Mouse (Mus musculus): ENCODE results near the gene Gm11032. TPM values are rescaled to one million over a fixed set of nuclear protein-coding genes. Genes with fewer than 3 reads are reported as not detected.
"Not testable (repeated sequence)": the region's sequence is repeated elsewhere in the genome, so short reads cannot be mapped to it uniquely, and the experiment has no call there.

Gm11032 gene
- total RNA-seq, 2 experiments from 2014 or later, result not detected

DNA sequence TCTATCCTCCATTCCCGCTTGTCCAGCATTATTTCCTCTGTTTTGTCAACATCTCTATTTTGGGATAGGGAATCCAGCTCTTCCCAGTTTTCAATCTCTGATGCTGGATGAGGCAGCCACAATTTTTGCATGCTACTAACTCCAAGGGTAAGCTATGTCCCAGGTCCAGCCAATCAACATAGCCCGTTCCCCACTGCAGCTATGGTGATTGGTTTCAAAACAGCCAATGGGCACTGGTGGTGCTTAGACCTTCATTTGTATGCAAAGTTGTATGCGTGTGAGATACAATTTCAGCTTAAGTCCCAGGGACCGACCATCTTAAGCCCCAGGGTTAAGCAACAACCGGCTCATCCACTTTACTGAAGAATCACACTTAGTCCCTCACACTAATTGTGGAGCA, 3.1 kb downstream of the Gm11032 start:
- no peak for DNase-seq (ENCODE audit: low spot score in 2 of 2)

DNA sequence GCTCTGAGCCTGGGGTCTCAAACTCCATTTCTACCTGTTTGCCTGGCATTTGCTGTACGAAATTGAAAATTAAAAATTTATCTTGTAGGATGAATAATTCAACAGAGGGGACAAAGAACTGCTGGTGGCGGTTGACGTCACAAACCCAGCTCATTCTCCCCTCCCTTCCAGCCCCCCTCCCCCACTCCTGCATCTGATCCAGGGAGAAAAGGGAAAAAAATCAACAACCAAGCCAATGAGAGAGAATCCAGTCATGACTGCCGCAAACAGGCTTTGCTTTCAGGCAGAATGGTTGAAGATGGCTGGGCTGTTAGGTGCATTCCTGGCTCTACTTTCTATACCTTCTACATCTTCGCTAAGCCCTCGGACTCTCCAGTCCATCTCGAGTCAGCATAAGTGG, 6.1 kb downstream of the Gm11032 start:
- DNase-seq (ENCODE audit: low spot score in 2 of 2), result no peak

DNA sequence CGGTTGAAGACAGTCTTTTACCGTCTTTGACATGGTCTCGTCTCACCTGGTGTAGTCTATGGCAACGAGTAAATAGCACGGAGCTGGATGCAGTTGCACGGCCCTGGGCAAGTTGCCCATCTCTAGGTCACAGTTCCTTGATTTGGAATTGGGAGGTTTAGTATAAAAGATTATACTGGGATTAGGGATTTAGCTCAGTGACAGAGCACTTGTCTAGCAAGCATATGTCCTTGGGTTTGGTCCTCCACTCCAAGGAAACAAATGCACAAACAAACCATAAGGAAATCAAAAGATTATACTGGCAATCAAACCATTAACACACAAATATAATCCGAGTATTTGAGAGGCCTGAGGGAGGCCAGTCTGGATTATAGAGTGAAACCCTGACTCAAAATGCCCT, 7.8 kb downstream of the Gm11032 start:
- DNase-seq (ENCODE audit: low spot score in 2 of 2), result no peak

DNA sequence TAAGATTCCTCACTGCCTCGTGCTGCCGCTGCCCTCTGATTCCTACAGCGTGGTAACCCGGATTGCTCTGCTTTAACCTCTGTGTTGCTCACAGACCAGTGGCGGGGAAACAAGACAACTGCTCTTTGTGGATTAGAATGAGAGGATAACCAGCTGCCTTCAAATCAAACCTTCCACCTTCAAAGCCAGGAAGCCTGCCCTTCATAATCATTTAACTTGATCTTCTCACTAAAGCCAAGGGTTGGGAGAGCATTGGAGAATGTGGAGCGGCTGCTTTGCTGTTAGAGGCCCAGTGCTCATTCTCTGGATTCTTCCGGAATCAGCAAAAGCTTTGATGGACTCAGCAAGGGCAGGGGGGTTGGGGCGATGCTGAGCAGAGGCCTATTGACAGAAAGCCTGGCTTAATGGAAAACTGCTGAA, 10.0 kb downstream of the Gm11032 start:
- DNase-seq (ENCODE audit: low spot score in 2 of 2), result no peak

DNA sequence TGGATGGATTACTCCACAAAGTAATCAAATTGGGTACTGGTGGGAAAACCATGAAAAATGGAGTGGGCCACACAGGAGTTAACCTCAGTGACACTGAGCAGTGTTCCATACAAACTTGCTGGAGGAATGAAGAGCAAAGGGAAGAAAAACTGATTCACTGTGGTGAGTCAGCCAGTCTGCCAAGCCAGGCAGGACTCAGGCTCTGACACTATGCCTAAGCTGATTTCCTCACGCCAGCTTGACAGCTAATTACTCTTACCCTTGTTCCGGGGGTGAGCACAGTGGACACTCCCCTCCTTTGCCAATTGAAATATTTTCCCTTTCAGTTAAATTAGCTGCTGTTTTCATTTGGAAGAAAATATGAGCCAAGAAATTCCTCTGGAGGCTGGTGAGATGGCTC, 13.6 kb downstream of the Gm11032 start:
- no peak for DNase-seq (ENCODE audit: low spot score in 2 of 2)

DNA sequence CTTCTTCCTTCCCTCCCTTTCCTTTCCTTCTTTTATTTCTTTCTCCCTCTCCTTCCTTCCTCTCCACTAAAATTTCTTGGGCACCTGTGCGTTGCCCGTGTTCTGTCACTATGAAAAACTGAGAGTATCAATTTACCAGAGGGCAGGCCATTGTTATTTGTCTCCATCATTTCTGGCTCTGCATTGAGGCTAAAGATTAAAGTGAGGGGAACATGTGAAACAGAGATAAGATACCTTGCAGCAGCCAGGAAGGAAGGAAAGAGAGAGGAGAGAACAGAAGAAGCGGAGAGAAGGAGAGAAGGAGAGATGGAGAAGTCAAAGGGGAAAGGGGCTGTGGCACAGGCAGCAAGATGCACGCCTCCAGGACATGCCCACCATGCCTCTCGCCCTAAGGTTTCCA, 14.5 kb downstream of the Gm11032 start:
- no peak for DNase-seq (ENCODE audit: low spot score in 2 of 2)

DNA sequence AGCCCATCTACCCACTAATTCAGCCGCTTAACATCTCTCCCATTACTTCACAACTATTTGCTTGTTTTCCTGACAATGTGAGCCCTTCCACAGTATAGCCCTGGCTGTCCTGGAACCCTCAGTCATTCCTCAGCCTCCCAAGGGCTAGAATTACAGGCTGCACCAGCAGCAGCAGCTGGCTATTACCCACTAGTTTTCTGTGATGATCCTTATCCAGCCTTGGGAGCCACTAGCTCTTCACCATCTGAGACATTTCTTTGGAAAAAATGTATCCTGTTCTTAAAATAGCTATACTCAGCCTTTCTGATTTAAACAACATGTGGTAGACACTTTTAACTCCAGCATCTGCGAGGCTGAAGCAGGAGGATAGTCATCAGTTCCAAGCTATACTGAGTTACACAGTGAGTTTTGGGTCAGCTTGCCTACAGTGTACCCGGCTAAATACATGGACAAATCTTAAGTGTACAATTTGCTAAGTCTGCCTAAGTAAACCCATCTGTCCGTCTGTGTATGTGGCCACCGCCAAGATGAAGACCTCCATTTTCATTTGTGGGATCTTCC, 17.0 kb downstream of the Gm11032 start:
- no peak for DNase-seq (ENCODE audit: low spot score in 2 of 2)

DNA sequence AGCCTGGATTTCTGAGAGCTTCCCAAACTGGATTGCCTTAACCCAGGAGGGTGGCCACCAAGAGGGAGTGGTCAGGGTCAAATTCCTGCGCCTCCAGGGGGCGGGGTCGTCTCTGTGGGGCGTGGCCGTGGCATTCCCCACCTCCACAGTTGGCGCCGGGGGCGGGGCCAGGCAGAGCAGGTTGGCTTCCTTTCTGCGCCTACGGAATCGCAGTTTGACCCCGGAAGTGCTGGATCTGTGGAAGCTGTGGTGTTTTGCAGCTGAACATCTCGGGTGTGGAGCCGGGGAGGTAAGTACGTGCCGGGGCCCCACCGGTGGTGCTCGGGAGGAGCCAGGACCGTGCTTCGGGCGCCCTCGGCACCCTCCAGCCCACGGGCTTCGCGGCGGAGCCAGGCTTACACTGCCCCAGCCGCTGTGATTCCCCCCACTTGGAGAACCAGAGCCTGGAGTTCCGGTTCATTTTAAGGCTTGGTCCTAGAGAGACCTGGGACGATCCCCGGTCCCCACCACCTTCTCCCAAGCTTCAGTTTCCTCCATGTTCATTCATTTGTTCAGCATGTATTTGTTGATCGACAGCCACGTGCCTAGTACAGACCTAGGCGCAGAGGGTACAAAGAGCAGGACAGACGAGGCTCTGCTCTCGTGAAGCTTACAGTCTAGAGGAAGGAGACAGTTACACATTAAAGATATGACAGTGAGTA, 17.8 kb downstream of the Gm11032 start, which contains the start of gene Ascc2:
Gene Ascc2, plus strand, starts transcription at position 214 of the 701 bp plus-strand sequence.
- DNase-seq (ENCODE audit: low spot score in 2 of 2), result peak; percentile 98 to 99

DNA sequence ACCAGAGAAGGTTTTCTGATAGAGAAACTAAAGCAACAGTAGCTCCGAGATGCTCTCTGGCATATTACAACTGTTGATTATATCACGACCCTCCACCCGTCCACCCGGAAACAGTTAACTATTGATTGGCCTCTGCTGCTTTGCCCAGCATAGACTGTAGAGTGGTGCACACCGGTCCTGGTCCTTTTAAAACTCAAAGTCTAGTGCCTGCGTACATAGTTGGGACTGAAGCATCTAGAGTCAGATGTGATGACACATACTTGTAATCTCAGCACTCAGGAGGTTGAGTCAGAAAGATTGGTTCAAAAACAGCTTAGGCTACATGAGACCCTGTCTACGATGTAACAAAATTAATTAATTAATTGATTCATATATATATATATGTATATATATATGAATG, 18.4 kb downstream of the Gm11032 start:
- DNase-seq (ENCODE audit: low spot score in 2 of 2), result no peak

DNA sequence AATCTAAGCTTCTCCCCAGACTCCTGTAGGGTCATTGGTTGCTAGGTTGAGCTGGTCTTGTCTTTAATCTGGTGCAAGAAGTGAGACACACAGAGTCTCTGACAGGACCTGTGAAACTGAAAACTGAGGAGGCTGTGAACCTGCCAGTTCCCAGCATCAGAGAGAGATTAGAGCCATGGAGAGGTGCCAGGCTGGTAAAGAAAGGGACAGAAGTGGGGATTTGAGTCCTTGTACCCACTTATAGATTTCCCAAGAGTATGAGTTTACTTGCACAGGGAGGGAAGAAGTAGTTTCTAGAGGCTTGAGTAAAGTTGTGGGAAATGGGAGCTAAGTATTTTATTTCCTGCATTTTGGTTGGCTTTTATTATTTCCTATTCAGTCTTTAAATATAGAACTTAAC, 21.3 kb downstream of the Gm11032 start:
- no peak for DNase-seq (ENCODE audit: low spot score in 2 of 2)

DNA sequence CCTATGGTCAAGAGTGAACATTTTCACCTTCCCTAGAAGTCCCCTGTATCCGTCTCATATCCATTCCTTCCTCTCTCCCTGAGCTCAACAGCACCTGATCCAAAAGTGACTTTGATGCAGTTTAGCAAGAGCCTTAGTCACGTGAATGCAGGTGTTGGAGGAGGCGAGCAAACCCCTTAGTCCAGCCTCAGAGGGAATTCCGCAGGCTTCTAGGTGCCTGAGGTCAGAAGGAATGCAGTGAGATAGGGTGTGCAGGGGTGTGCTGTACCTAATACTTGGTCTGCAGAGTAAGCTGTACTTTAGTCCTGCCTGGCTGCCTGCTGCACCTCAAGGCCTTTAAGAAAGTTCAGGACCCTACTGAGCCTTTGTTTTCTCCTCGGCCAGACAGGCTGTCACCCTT, 23.9 kb downstream of the Gm11032 start:
- DNase-seq (ENCODE audit: low spot score in 2 of 2), result no peak

DNA sequence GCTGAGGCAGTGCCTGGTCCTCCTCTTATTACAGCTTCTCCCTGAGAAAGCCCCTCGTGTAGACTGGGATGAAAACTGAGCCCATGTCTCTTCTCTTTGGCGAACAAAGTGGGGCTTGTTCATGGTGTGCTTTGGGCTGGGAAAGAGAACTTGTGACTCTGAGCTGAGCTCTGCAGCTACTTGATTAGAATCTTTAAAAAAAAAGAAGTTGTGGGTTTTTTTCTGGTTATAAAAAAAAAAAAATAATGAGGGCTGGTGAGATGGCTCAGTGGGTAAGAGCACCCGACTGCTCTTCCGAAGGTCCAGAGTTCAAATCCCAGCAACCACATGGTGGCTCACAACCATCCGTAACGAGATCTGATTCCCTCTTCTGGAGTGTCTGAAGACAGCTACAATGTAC, 25.3 kb downstream of the Gm11032 start:
- not testable (repeated sequence) for DNase-seq (ENCODE audit: low spot score in 2 of 2)

DNA sequence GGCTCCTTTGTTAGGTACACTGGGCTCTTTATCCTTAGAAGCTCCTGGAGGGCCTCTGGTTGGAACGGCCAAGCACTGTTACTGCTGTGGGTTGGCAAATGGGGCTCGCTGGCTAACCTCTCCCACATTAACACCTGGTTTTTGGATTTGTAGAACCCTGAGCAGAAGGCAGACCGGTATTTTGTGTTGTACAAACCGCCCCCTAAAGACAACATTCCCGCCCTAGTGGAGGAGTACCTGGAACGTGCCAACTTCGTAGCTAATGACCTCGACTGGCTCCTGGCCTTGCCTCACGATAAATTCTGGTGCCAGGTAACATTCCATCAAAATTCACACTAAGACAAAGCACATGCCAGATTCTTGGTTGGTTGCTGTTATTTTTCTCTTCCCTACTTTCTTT, 26.5 kb downstream of the Gm11032 start:
- DNase-seq (ENCODE audit: low spot score in 2 of 2), result no peak

DNA sequence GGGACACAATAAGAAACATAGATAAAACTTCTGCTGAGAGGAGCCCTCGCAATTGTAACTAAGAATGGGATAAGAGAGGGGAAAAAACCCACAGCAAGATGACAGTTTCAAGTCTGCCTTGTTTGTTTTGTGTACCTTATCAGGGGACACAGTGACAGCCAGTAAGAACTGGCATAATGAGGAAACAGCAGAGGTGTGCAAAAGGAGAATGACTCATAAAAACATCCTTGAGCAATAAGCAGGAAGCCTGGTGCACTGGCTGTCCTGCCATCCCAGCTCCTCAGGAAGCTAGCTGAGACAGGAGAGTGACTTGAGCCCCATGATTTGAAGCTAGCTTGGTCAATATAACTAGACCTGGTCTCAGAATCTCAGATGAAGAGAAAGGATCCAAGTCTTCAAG, 40.0 kb downstream of the Gm11032 start:
- DNase-seq (ENCODE audit: low spot score in 2 of 2), result no peak

DNA sequence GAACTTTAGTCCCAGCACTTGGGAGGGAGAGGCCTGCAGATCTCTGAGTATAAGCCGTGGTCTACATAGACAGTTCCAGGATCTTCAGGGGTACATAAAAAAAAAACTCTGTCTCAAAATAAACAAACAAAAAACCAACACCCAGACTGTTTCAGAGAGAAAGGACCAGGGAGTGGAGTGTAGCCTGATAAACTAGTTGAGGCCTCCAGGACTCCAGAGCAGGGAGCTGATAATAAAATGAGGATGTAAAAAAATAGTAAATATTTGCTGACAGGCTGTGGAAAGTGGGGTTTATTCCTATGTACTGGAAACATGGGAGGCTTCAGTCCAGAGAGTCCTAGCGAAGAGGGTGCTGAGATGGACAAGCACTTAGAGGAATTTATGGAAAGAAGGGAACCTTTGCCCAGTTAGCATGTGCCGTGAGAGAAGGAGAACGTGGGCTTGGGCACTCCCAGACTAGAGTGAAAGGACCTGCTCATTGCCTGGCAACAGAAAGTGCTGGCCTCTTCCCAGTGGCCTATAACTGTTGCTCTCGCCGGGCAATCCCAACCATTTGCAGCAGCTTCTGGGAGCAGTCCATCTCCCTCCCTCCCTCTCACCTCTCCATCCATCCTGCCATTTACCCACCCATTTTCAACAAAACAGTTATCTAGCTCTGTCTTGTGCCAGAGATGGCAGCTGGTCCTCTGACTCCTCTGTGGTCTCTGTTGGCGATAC, 40.6 kb downstream of the Gm11032 start:
- no peak for DNase-seq (ENCODE audit: low spot score in 2 of 2)

DNA sequence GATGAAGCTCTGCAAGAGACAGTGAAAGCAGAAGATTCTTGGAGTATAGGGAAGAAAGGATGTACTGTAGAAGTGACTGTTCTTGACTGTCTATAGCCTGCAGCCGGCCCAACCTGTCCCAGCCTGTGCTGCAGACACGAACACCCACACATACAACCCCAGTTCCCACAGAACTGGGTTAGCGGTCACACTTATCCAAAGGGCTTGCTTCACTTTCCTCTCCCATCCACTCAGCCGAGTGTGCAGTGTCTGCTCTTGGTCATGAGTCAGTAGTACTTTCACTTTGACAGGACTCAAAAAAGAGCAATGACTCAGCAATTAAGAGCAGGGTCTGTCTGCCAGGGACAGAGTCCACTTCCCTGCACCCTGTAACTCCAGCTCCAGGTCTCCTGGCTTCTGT, 41.5 kb downstream of the Gm11032 start:
- no peak for DNase-seq (ENCODE audit: low spot score in 2 of 2)

DNA sequence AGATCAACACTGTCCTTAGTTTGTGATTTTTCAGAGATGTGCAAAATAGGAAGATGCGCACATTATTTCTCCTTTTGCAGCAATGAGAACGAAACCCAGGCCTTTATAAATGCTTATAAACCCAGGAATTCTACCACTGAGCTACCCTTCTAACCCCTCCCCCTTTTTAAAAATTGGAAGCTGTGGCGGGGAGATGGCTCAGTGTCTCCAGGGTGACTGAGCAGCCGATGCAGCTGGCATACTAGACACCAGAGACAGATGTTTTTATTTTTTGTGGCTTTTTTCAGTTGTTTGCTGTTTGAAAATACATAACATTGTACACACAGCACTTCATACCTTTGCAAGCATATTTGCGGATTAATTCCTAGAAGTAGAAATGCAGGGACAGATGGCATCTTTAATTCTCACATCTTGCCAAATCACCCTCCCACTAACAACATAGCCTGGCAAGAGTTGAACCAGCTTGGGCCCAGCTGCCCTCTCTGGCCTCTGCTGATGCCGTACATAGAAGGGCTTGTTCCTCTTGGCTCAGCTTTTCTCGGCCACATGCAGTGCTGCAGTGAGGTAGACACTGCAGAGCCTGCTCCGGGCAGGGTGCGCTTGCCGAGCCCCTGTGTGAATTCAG, 42.1 kb downstream of the Gm11032 start:
- DNase-seq (ENCODE audit: low spot score in 2 of 2), result no peak

DNA sequence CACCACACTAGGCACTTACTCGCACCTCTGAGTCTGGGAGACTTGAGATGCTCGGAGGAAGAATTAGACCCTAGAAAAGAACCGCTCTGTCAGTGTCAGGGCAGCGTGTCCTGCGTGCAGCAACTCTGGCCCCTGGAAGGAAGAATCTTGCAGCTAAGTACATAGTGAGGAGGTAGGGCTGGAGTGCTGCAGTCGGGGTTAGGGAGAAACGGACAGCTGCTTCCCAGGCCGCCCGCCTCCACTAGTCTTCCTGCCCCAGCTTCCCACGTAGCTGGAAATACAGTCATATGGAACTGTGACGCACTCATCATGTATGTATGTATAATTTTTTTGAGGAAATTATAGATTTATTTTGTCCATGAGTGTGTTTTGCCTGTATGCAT, 42.6 kb downstream of the Gm11032 start:
- DNase-seq (ENCODE audit: low spot score in 2 of 2), result no peak

Data from adrenal gland, adult 18-20 months (tissue).